Mouse (Mus musculus) kidney, embryonic 15.5 days (tissue): Measurements from ENCODE around the gene Lyrm7. TPM values are rescaled to one million over a fixed set of nuclear protein-coding genes. Genes with fewer than 3 reads are reported as not detected.

Experiments
- ATAC-seq: fragments of 200-750 bp; cut with Nextera tagmentation; replicated peaks from 2 replicates; pipeline ENCODE4 v1.8.0; 2017; ENCODE audit warnings: moderate TSS enrichment; ENCODE audit not compliant: low FRiP score
- H3K27ac ChIP-seq: fragments of 300-500 bp; sonication (generic); 2 replicates; pipeline ENCODE4 v1.5.1; 2015; ENCODE audit warnings: mild to moderate bottlenecking, inconsistent platforms
- H3K27me3 ChIP-seq: fragments of 300-500 bp; sonication (generic); 2 replicates; pipeline ENCODE4 v1.6.1; 2015; ENCODE audit warnings: inconsistent platforms
- H3K36me3 ChIP-seq: fragments of 300-500 bp; sonication (generic); 2 replicates; pipeline ENCODE4 v1.6.1; 2015; ENCODE audit warnings: inconsistent platforms
- H3K4me1 ChIP-seq: fragments of 300-500 bp; sonication (generic); 2 replicates; pipeline ENCODE4 v1.6.1; 2015; ENCODE audit warnings: inconsistent platforms
- H3K4me2 ChIP-seq: fragments of 300-500 bp; sonication (generic); 2 replicates; pipeline ENCODE4 v1.6.1; 2015; ENCODE audit warnings: moderate library complexity, mild to moderate bottlenecking, inconsistent platforms
- H3K4me3 ChIP-seq: fragments of 300-500 bp; sonication (generic); replicated peaks from 2 replicates; pipeline ENCODE4 v1.5.1; 2015; ENCODE audit warnings: mild to moderate bottlenecking, inconsistent platforms
- H3K9ac ChIP-seq: fragments of 300-500 bp; sonication (generic); 2 replicates; pipeline ENCODE4 v1.6.1; 2015; ENCODE audit warnings: mild to moderate bottlenecking, inconsistent platforms
- H3K9me3 ChIP-seq: fragments of 300-500 bp; sonication (generic); replicated peaks from 2 replicates; pipeline ENCODE4 v1.6.1; 2016; ENCODE audit warnings: inconsistent platforms
- WGBS: fragments of 180-500 bp; shearing (Covaris S2); methylation state at CpG from one replicate; pipeline ENCODE4 v1.1.7; 2015; ENCODE audit warnings: mixed read lengths; 5-methylcytosine and 5-hydroxymethylcytosine counted together
- polyA plus RNA-seq: library from polyadenylated mRNA; unstranded; fragments of >200 nt; fragmentation: Nextera tagmentation; extraction: Ambion mirVana; gene quantifications from 2 replicates; pipeline ENCODE4 v1.2.1, GENCODE M21; 2015

Gene Lyrm7
- polyA plus RNA-seq, 1 experiment from 2014 or later: 5.3 TPM

- no peak overlapping the region for H3K4me3 ChIP-seq
- H3K9ac ChIP-seq: no peak overlapping the region
- no peaks in the 10 kb centered on the region for H3K27me3 ChIP-seq
- no peak for ATAC-seq
- peaks cover 18% of the 10 kb centered on the region for H3K4me1 ChIP-seq
- no peak overlapping the region for H3K4me2 ChIP-seq
- 82% methylated on average over 6 of the region's 6 CpGs for WGBS
- no peak overlapping the region for H3K27ac ChIP-seq
- no peaks in the 10 kb centered on the region for H3K9me3 ChIP-seq
- H3K36me3 ChIP-seq: peaks cover 6% of the 10 kb centered on the region
These were observed 18.2 kb upstream of the Lyrm7 start for GRCm38 (mm10) chr11:54878893-54879292.

GRCm38 (mm10) chr11:54876031-54876430 lies 15.3 kb upstream of the Lyrm7 start:
- WGBS: 90% methylated on average over 5 of the region's 5 CpGs
- Histone ChIP-seq H3K27me3 (no peaks in the 10 kb centered on the region), H3K9me3 (no peaks in the 10 kb centered on the region), H3K9ac (no peak overlapping the region), H3K4me2 (no peak overlapping the region), H3K4me1 (peaks cover 4% of the 10 kb centered on the region), H3K27ac (no peak overlapping the region), H3K36me3 (peaks cover 35% of the 10 kb centered on the region), H3K4me3 (no peak overlapping the region)
- ATAC-seq: no peak

GRCm38 (mm10) chr11:54871831-54872537 lies 11.3 kb upstream of the Lyrm7 start:
- H3K27me3 ChIP-seq: no peaks in the 10 kb centered on the region
- no peaks in the 10 kb centered on the region for H3K9me3 ChIP-seq
- no peak overlapping the region for H3K9ac ChIP-seq
- 79% methylated on average over 7 of the region's 7 CpGs for WGBS
- H3K4me1 ChIP-seq: peaks cover 24% of the 10 kb centered on the region
- H3K27ac ChIP-seq: no peak overlapping the region
- peaks cover 51% of the 10 kb centered on the region for H3K36me3 ChIP-seq
- ATAC-seq: no peak
- H3K4me3 ChIP-seq: no peak overlapping the region
- H3K4me2 ChIP-seq: no peak overlapping the region

GRCm38 (mm10) chr11:54869318-54869717 lies 8.6 kb upstream of the Lyrm7 start:
- Histone ChIP-seq H3K36me3 (peaks cover 49% of the 10 kb centered on the region), H3K4me3 (no peak overlapping the region), H3K27me3 (no peaks in the 10 kb centered on the region), H3K9ac (no peak overlapping the region), H3K4me2 (no peak overlapping the region), H3K4me1 (peaks cover 32% of the 10 kb centered on the region), H3K27ac (no peak overlapping the region), H3K9me3 (no peaks in the 10 kb centered on the region)
- WGBS: 78% methylated on average over 3 of the region's 3 CpGs
- ATAC-seq: no peak

- Histone ChIP-seq H3K4me3 (no peak overlapping the region), H3K4me1 (peaks cover 32% of the 10 kb centered on the region), H3K27me3 (no peaks in the 10 kb centered on the region), H3K4me2 (peak overlapping the region; percentile 65; the same call in 1 of the 2 replicates), H3K36me3 (peaks cover 41% of the 10 kb centered on the region), H3K9me3 (no peaks in the 10 kb centered on the region), H3K9ac (no peak overlapping the region), H3K27ac (0 out of 2 replicates have a peak overlapping the region, but pooled peaks have one; percentile 37)
- WGBS: 70% methylated on average over 2 of the region's 2 CpGs
- ATAC-seq: no peak
These were observed 7.7 kb upstream of the Lyrm7 start for GRCm38 (mm10) chr11:54868445-54868844.

GRCm38 (mm10) chr11:54867903-54868434 lies 7.3 kb upstream of the Lyrm7 start:
- no peaks in the 10 kb centered on the region for H3K27me3 ChIP-seq
- no peak overlapping the region for H3K9ac ChIP-seq
- H3K27ac ChIP-seq: peak overlapping the region; percentile 37; the same call in 1 of the 2 replicates
- peaks cover 36% of the 10 kb centered on the region for H3K36me3 ChIP-seq
- peak overlapping the region; percentile 65 for H3K4me2 ChIP-seq
- no peak for ATAC-seq
- H3K9me3 ChIP-seq: no peaks in the 10 kb centered on the region
- H3K4me3 ChIP-seq: peak overlapping the region; percentile 68
- WGBS: 76% methylated on average over 3 of the region's 3 CpGs
- peaks cover 34% of the 10 kb centered on the region for H3K4me1 ChIP-seq

GRCm38 (mm10) chr11:54867049-54867385 lies 6.3 kb upstream of the Lyrm7 start:
- peaks cover 39% of the 10 kb centered on the region for H3K4me1 ChIP-seq
- H3K36me3 ChIP-seq: peaks cover 26% of the 10 kb centered on the region
- WGBS: under 1% methylated on average over 5 of the region's 5 CpGs
- H3K4me2 ChIP-seq: peak overlapping the region; percentile 65
- H3K9ac ChIP-seq: peak overlapping the region; percentile 97
- no peaks in the 10 kb centered on the region for H3K27me3 ChIP-seq
- H3K4me3 ChIP-seq: peak overlapping the region; percentile 68
- H3K9me3 ChIP-seq: no peaks in the 10 kb centered on the region
- ATAC-seq: peak; percentile 50
- peak overlapping the region; percentile 90 for H3K27ac ChIP-seq

GRCm38 (mm10) chr11:54866119-54867048 lies 5.7 kb upstream of the Lyrm7 start, which contains the start of gene Hint1:
Gene Hint1, plus strand, starts transcription at chr11:54866383.
- no peaks in the 10 kb centered on the region for H3K9me3 ChIP-seq
- peak; percentile 84 for ATAC-seq
- H3K9ac ChIP-seq: peak within 1 kb of the TSS; percentile 97
- H3K27me3 ChIP-seq: no peaks in the 10 kb centered on the region
- WGBS: under 1% methylated on average over 106 of the region's 107 CpGs
- H3K4me1 ChIP-seq: peaks cover 41% of the 10 kb centered on the region
- peak within 1 kb of the TSS; percentile 68 for H3K4me3 ChIP-seq
- peaks cover 20% of the 10 kb centered on the region for H3K36me3 ChIP-seq
- peak within 1 kb of the TSS; percentile 90 for H3K27ac ChIP-seq
- peak within 1 kb of the TSS; percentile 65 for H3K4me2 ChIP-seq

GRCm38 (mm10) chr11:54865330-54866085 lies 4.8 kb upstream of the Lyrm7 start:
- Histone ChIP-seq H3K4me3 (peak overlapping the region; percentile 68), H3K4me1 (peaks cover 43% of the 10 kb centered on the region), H3K27me3 (no peaks in the 10 kb centered on the region), H3K36me3 (peaks cover 11% of the 10 kb centered on the region), H3K9me3 (no peaks in the 10 kb centered on the region), H3K4me2 (peak overlapping the region; percentile 65), H3K27ac (peak overlapping the region; percentile 90), H3K9ac (peak overlapping the region; percentile 97)
- WGBS: 64% methylated on average over 6 of the region's 6 CpGs
- no peak for ATAC-seq

- H3K4me3 ChIP-seq: no peak overlapping the region
- no peak overlapping the region for H3K27ac ChIP-seq
- H3K4me2 ChIP-seq: no peak overlapping the region
- no peak overlapping the region for H3K9ac ChIP-seq
- no peak for ATAC-seq
- WGBS: 45% methylated on average over 10 of the region's 10 CpGs
- H3K4me1 ChIP-seq: peaks cover 35% of the 10 kb centered on the region
- H3K36me3 ChIP-seq: no peaks in the 10 kb centered on the region
- no peaks in the 10 kb centered on the region for H3K9me3 ChIP-seq
- H3K27me3 ChIP-seq: no peaks in the 10 kb centered on the region
These were observed 2.2 kb upstream of the Lyrm7 start for GRCm38 (mm10) chr11:54862621-54863520.
